Mouse (Mus musculus) stomach, postnatal 0 days (tissue): ENCODE data around the gene Stt3b.

Source experiments
- CTCF ChIP-seq: IDR thresholded peaks from 2 replicates; pipeline ENCODE4 v1.5.1; 2016; ENCODE audit warnings: antibody characterized with exemption, low read depth, mild to moderate bottlenecking, moderate library complexity
- EP300 ChIP-seq: optimal IDR thresholded peaks from 2 replicates; pipeline ENCODE3; 2016; ENCODE audit warnings: antibody characterized with exemption

GRCm38 (mm10) chr9:115357996-115358395 lies 47.8 kb upstream of the Stt3b start:
- TF ChIP-seq EP300 (no peak), CTCF (no peak)
